Mouse (Mus musculus): ENCODE results near the gene Mlycd. TPM values are rescaled to one million over a fixed set of nuclear protein-coding genes. Genes with fewer than 3 reads are reported as not detected.

Mlycd gene
- polyA plus RNA-seq, 1 experiment from 2014 or later: 15.2 TPM

GRCm38 (mm10) chr8:119380619-119381018, 14.1 kb upstream of the Mlycd start:
- no peak overlapping the region for H3K4me3 ChIP-seq
- H3K4me2 ChIP-seq (replicated peaks): no peak overlapping the region
- H3K9me3 ChIP-seq: no peaks in the 10 kb centered on the region
- ATAC-seq (replicated peaks): no peak
- 35% methylated on average over 4 of the region's 4 CpGs for WGBS
- H3K27ac ChIP-seq (replicated peaks): no peak overlapping the region
- no peaks in the 10 kb centered on the region for H3K27me3 ChIP-seq
- H3K36me3 ChIP-seq: no peaks in the 10 kb centered on the region
- H3K4me1 ChIP-seq: no peaks in the 10 kb centered on the region
- no peak overlapping the region for H3K9ac ChIP-seq (replicated peaks)

- no peak overlapping the region for H3K9ac ChIP-seq (replicated peaks)
- H3K36me3 ChIP-seq: no peaks in the 10 kb centered on the region
- H3K4me2 ChIP-seq (replicated peaks): no peak overlapping the region
- 0 out of 2 replicates have a peak, but pooled peaks cover 3% of the 10 kb centered on the region for H3K27me3 ChIP-seq
- no peak for ATAC-seq (replicated peaks)
- 22% methylated on average over 10 of the region's 10 CpGs for WGBS
- no peak overlapping the region for H3K4me3 ChIP-seq
- H3K4me1 ChIP-seq: no peaks in the 10 kb centered on the region
- H3K9me3 ChIP-seq: no peaks in the 10 kb centered on the region
- no peak overlapping the region for H3K27ac ChIP-seq (replicated peaks)
Observed at GRCm38 (mm10) chr8:119384478-119384877, 10.2 kb upstream of the Mlycd start.

GRCm38 (mm10) chr8:119385854-119386253, 8.8 kb upstream of the Mlycd start:
- Histone ChIP-seq H3K9ac (replicated peaks) (no peak overlapping the region), H3K4me3 (no peak overlapping the region), H3K27ac (replicated peaks) (no peak overlapping the region), H3K4me2 (replicated peaks) (no peak overlapping the region), H3K4me1 (no peaks in the 10 kb centered on the region), H3K9me3 (no peaks in the 10 kb centered on the region), H3K36me3 (no peaks in the 10 kb centered on the region), H3K27me3 (0 out of 2 replicates have a peak, but pooled peaks cover 3% of the 10 kb centered on the region)
- 76% methylated on average over 6 of the region's 6 CpGs for WGBS
- no peak for ATAC-seq (replicated peaks)

GRCm38 (mm10) chr8:119386988-119387387, 7.7 kb upstream of the Mlycd start:
- ATAC-seq (replicated peaks): no peak
- Histone ChIP-seq H3K4me1 (no peaks in the 10 kb centered on the region), H3K9me3 (no peaks in the 10 kb centered on the region), H3K4me2 (replicated peaks) (no peak overlapping the region), H3K27me3 (peaks cover 3% of the 10 kb centered on the region; the same call in 1 of the 2 replicates), H3K36me3 (no peaks in the 10 kb centered on the region), H3K4me3 (no peak overlapping the region), H3K27ac (replicated peaks) (no peak overlapping the region), H3K9ac (replicated peaks) (no peak overlapping the region)
- 85% methylated on average over 6 of the region's 6 CpGs for WGBS

GRCm38 (mm10) chr8:119394097-119394496, 581 bp upstream of the Mlycd start:
- no peaks in the 10 kb centered on the region; the same call in 1 of the 2 replicates for H3K27me3 ChIP-seq
- H3K27ac ChIP-seq (replicated peaks): peak overlapping the region; percentile 89
- ATAC-seq (replicated peaks): peak; percentile 14; the same call in 1 of the 2 replicates
- peak overlapping the region; percentile 74 for H3K9ac ChIP-seq (replicated peaks)
- peak overlapping the region; percentile 65 for H3K4me3 ChIP-seq
- peak overlapping the region; percentile 98 for H3K4me2 ChIP-seq (replicated peaks)
- H3K4me1 ChIP-seq: peaks cover 16% of the 10 kb centered on the region
- no peaks in the 10 kb centered on the region for H3K36me3 ChIP-seq
- no peaks in the 10 kb centered on the region for H3K9me3 ChIP-seq
- WGBS: 75% methylated on average over 9 of the region's 9 CpGs

GRCm38 (mm10) chr8:119395072-119395950, 633 bp downstream of the Mlycd start:
- Histone ChIP-seq H3K36me3 (no peaks in the 10 kb centered on the region), H3K27ac (replicated peaks) (peak overlapping the region; percentile 89), H3K4me1 (peaks cover 16% of the 10 kb centered on the region), H3K4me3 (peak overlapping the region; percentile 65), H3K27me3 (no peaks in the 10 kb centered on the region; the same call in 1 of the 2 replicates), H3K9me3 (no peaks in the 10 kb centered on the region), H3K4me2 (replicated peaks) (peak overlapping the region; percentile 98), H3K9ac (replicated peaks) (peak overlapping the region; percentile 74)
- peak; percentile 61 for ATAC-seq (replicated peaks)
- WGBS: 6% methylated on average over 79 of the region's 83 CpGs

- Histone ChIP-seq H3K4me3 (no peak overlapping the region), H3K27me3 (no peaks in the 10 kb centered on the region), H3K36me3 (peaks cover 3% of the 10 kb centered on the region; the same call in 1 of the 2 replicates), H3K9ac (replicated peaks) (no peak overlapping the region), H3K4me1 (peaks cover 16% of the 10 kb centered on the region), H3K9me3 (no peaks in the 10 kb centered on the region), H3K27ac (replicated peaks) (no peak overlapping the region), H3K4me2 (replicated peaks) (no peak overlapping the region)
- no peak for ATAC-seq (replicated peaks)
- 87% methylated on average over 9 of the region's 9 CpGs for WGBS
Observed at GRCm38 (mm10) chr8:119398558-119398957, 3.9 kb downstream of the Mlycd start.

- Histone ChIP-seq H3K9me3 (no peaks in the 10 kb centered on the region), H3K27me3 (no peaks in the 10 kb centered on the region), H3K9ac (replicated peaks) (no peak overlapping the region), H3K36me3 (peaks cover 3% of the 10 kb centered on the region; the same call in 1 of the 2 replicates), H3K4me3 (no peak overlapping the region), H3K4me1 (peaks cover 13% of the 10 kb centered on the region), H3K27ac (replicated peaks) (no peak overlapping the region), H3K4me2 (replicated peaks) (no peak overlapping the region)
- ATAC-seq (replicated peaks): no peak
- 83% methylated on average over 6 of the region's 6 CpGs for WGBS
Observed at GRCm38 (mm10) chr8:119399255-119399654, 4.6 kb downstream of the Mlycd start.

- WGBS: 87% methylated on average over 9 of the region's 9 CpGs
- H3K9me3 ChIP-seq: no peaks in the 10 kb centered on the region
- H3K9ac ChIP-seq (replicated peaks): no peak overlapping the region
- no peak overlapping the region for H3K27ac ChIP-seq (replicated peaks)
- H3K4me1 ChIP-seq: peaks cover 10% of the 10 kb centered on the region
- H3K4me2 ChIP-seq (replicated peaks): no peak overlapping the region
- ATAC-seq (replicated peaks): no peak
- H3K4me3 ChIP-seq: no peak overlapping the region
- no peaks in the 10 kb centered on the region for H3K27me3 ChIP-seq
- H3K36me3 ChIP-seq: peaks cover 13% of the 10 kb centered on the region; the same call in 1 of the 2 replicates
Observed at GRCm38 (mm10) chr8:119400122-119400671, 5.5 kb downstream of the Mlycd start.

GRCm38 (mm10) chr8:119400904-119401303, 6.2 kb downstream of the Mlycd start:
- Histone ChIP-seq H3K27ac (replicated peaks) (no peak overlapping the region), H3K27me3 (no peaks in the 10 kb centered on the region), H3K4me1 (peaks cover 3% of the 10 kb centered on the region), H3K4me3 (no peak overlapping the region), H3K4me2 (replicated peaks) (no peak overlapping the region), H3K9me3 (no peaks in the 10 kb centered on the region), H3K36me3 (peaks cover 14% of the 10 kb centered on the region; the same call in 1 of the 2 replicates), H3K9ac (replicated peaks) (no peak overlapping the region)
- WGBS: 89% methylated on average over 3 of the region's 3 CpGs
- no peak for ATAC-seq (replicated peaks)

- H3K9ac ChIP-seq (replicated peaks): no peak overlapping the region
- H3K36me3 ChIP-seq: peaks cover 35% of the 10 kb centered on the region
- H3K4me2 ChIP-seq (replicated peaks): no peak overlapping the region
- WGBS: 78% methylated on average over 10 of the region's 10 CpGs
- H3K4me1 ChIP-seq: no peaks in the 10 kb centered on the region
- H3K27ac ChIP-seq (replicated peaks): no peak overlapping the region
- no peaks in the 10 kb centered on the region for H3K9me3 ChIP-seq
- H3K4me3 ChIP-seq: no peak overlapping the region
- no peaks in the 10 kb centered on the region for H3K27me3 ChIP-seq
- ATAC-seq (replicated peaks): no peak
Observed at GRCm38 (mm10) chr8:119403912-119404311, 9.2 kb downstream of the Mlycd start.

GRCm38 (mm10) chr8:119404648-119405047, 10.0 kb downstream of the Mlycd start:
- 94% methylated on average over 5 of the region's 5 CpGs for WGBS
- Histone ChIP-seq H3K4me1 (no peaks in the 10 kb centered on the region), H3K4me3 (no peak overlapping the region), H3K9me3 (no peaks in the 10 kb centered on the region), H3K4me2 (replicated peaks) (no peak overlapping the region), H3K9ac (replicated peaks) (no peak overlapping the region), H3K36me3 (peaks cover 39% of the 10 kb centered on the region), H3K27ac (replicated peaks) (no peak overlapping the region), H3K27me3 (no peaks in the 10 kb centered on the region)
- ATAC-seq (replicated peaks): no peak

Data from forebrain, embryonic 15.5 days (tissue).